Mouse (Mus musculus) urinary bladder, adult 2 months (tissue): ENCODE data around the gene Gid8. TPM values are rescaled to one million over a fixed set of nuclear protein-coding genes. Genes with fewer than 3 reads are reported as not detected.

Experiments used
- DNase-seq: peaks from one replicate; pipeline ENCODE4 v3.0.0; 2022; ENCODE audit warnings: low spot score
- polyA plus RNA-seq: library from polyadenylated mRNA; depleted of rRNA; stranded (reverse); fragments of >200 nt; gene quantifications from 2 replicates; pipeline ENCODE4 v1.2.3, GENCODE M21; 2012; rRNA removed

The Gid8 gene
- 59.7 and 64.6 TPM in 2 replicates for polyA plus RNA-seq

- peak; percentile 89 for DNase-seq
Measured at GRCm38 (mm10) chr2:180709923-180710272, at the start of gene Gid8, which contains the start of gene Dido1. Gid8 (plus strand) TSS chr2:180710117. Dido1 (minus strand) TSS chr2:180709999.

DNA sequence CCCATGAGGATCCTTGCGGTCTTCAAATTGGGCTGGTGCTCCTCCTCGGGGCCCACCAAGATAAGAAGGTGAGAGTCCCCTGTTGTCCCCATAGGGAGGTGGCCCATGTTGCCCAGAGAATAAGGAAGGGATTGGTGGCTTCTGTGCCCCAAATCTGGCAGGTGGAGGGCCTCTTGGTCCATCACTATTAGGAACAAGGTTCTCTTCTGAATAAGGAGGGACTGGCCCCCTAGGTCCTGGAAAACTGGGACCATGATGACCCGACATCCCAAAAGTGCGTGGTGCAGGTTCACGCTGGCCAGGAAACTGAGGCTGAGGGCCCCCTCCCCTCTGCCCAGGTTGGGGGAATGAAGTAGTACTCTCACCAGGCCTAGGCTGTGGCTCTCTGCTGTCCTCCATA, 49.4 kb upstream of the Gid8 start:
- no peak for DNase-seq

- no peak for DNase-seq
Measured at GRCm38 (mm10) chr2:180662008-180662407, 47.9 kb upstream of the Gid8 start.

DNA sequence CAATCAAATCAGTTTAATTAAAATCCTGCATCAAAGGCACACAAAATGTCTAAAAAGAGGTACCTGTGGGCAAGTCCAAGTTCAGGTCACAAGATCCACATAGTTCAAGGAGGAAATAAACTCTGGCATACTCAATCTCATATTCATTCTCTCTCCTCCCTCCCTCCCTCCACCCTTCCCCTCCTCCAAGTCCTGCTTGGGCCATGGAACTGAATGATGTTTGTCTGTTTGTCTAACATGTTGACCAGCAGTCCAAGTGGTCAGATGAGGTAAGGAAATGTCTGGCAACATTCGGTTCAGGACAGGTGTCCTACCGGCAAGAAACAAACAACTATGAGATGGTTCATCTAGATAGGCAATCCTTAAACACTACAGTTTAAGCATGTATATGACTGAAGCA, 33.2 kb upstream of the Gid8 start:
- DNase-seq, result no peak

- no peak for DNase-seq
Measured at GRCm38 (mm10) chr2:180678609-180679140, 31.2 kb upstream of the Gid8 start.

DNA sequence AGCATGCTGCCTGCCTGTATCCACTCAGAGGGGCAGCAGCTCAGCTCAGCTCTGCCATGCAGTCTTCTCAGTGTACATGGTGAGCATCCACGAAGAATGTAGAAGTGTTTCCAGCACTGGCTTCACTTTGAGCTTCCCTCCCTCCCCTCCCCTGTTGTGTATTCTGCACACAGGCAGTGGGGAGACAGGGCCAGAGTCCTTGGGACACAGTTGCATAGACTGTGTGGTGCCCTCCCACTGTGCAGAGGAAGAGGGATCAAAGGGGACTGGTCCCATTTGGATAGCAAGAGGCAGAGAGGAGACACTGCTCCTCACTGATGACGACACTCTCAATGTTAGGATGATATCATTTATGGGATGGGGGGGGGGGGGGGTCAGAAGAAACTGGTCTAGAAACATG, 28.7 kb upstream of the Gid8 start:
- no peak for DNase-seq

DNA sequence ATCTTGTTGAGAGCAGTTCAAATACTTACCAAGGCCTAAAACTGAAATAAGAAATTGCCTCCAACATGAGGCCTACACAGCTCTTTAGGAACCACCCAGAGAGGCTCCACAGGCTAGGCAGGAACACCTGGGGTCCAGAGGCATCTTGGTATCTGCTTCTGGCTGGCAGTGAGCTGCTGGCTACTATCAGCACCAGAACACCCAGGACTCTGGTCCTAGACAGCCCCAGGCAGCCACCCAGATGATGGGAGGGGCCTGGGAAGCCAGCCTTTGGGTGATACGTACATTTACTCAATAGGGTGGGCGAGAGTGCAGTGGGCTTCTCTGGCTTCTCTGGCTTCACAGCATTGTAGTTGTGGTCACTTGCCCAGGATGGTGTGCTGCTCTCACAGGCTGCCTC, 26.4 kb upstream of the Gid8 start:
- no peak for DNase-seq

DNA sequence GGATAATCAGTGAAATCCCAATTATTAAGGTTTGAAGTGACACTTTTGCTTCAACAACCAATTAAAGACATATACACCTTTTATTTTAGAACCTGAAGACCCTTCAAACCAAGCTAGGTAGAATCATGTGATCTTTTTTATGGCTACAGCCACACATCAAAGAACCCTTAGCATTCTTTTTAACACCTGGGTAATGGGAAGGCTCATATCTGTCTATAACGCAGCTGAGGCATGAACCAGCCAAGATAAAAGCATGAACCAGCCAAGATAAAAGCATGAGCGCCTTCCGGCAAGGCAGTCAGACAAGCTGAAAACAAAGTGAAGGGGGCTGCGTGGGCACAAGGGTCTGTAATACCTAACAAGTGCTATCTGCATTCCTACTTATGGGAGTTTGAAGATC, 25.9 kb upstream of the Gid8 start:
- DNase-seq, result no peak

GRCm38 (mm10) chr2:180689841-180690240, 20.1 kb upstream of the Gid8 start:
- DNase-seq, result no peak

DNA sequence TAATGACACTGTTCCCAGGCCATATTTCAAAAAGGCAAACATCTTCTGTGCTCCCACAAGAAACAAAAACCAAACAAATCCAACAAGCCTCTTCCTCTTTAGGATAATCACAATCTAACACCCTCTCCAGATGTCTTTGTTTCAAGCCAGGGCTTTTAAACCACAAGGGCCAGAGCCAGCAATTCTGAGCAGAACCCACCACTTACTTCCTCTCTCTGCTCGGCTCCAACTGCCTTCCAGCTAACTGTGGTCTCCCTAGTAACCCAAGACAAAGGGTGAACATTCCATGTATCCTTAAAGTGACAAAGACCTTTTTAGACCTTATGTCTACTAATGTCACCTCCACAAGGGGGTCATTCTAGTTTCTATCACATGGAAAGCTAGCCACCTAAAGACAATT, 17.3 kb upstream of the Gid8 start:
- DNase-seq, result no peak

DNA sequence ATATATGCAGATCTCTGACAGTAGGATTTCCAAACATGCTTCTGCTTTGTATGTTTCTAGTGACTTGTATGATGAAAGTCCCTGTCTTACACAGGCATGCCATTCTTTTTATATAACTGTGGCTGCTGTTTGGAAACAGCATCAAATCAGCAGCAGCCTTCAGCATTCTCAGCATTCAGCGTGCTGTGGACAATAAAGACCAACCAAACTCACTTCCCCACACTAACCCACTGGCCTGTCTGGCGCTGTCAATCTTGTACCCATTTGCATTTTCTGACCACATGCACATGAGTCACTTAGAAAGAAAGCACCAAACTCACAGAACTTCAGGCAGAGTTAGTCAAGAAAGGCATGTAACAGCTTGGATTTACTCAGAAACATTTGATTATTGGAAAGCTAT, 14.7 kb upstream of the Gid8 start:
- DNase-seq, result no peak

DNA sequence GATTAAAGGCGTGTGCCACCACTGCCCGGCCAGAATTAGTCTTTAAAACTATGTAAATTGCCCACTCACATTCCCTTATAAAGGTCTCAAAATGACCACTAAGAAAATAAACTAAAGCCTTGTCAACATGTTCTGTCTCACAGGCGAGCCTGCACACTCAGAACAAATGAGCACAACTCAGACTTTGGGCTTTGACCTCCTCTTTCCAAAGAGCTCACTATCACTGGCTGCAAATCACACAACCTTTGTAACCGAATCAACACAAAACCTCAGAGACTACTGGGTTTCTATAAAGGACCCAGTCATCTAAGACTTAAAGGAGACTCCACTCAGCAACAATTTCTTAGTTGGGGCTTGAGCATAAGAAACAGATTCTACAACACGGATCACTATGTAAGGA, 9.5 kb upstream of the Gid8 start:
- no peak for DNase-seq

- DNase-seq, result no peak
Measured at GRCm38 (mm10) chr2:180701053-180701766, 8.7 kb upstream of the Gid8 start.

DNA sequence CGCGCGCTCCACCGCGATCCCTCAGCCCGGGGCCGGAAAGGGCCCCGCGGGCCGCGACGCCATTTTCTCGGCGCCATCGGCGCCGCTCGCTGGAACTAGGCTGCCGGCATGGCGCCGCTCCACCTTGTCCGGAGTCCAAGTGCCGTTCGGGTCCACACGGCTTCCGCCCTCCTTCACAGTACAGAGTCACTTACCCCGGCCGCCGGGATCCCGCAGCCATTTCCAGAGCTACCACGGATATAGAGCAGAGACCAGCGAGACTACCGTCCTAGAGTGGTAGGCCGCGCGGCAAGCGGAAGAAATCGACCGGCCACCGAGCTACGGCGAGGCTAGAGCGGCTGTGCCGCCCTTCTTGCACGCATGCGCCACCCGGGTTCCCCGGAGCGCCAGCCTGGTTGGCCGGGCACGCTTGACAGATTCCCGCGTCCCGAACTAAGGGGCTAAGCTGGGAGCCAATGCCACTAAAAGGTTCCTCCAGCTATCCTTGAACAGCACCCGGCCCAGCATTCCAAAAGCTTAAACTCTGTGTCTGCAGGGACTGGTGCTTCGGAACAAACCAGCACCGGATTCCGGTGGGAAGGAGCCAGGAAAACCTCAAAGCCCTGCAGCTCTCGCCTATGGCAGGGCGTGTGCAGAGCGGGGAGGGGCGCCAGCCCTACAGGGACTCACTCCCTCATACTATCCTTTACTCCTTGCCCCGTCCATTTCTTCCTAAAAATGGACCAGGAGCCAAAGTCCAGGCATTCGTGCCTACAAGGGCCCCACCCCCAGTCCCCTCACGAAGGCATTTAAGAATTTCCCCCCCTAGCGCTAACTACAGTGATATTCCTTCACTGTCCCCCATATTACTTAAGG, 7.9 kb upstream of the Gid8 start:
- peak; percentile 85 for DNase-seq

DNA sequence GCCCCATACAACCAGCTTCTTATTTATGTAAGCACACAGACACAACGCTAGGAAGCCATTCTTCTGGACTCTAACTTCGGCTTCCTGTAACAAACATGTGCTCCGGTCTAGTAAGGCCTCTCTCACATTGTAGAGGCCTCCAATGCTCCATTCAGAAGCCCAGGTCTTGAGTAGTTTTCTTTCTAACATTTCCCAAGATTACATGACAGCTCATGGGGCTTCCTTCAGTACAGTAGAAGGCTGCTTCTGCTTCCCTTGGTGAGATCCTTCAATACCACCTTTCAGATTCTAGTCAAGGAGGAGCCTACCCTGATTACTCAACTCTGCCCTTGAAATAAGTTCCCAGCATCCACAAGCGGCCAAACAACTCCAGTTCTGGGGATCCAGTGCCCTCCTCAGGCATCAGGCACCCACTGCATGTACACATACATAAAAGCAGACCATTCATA, 7.2 kb upstream of the Gid8 start:
- no peak for DNase-seq

- no peak for DNase-seq
Measured at GRCm38 (mm10) chr2:180703175-180703574, 6.7 kb upstream of the Gid8 start.

- no peak for DNase-seq
Measured at GRCm38 (mm10) chr2:180703645-180704359, 6.1 kb upstream of the Gid8 start.

- no peak for DNase-seq
Measured at GRCm38 (mm10) chr2:180704591-180704990, 5.3 kb upstream of the Gid8 start.

GRCm38 (mm10) chr2:180705066-180705465, 4.9 kb upstream of the Gid8 start:
- DNase-seq, result no peak

DNA sequence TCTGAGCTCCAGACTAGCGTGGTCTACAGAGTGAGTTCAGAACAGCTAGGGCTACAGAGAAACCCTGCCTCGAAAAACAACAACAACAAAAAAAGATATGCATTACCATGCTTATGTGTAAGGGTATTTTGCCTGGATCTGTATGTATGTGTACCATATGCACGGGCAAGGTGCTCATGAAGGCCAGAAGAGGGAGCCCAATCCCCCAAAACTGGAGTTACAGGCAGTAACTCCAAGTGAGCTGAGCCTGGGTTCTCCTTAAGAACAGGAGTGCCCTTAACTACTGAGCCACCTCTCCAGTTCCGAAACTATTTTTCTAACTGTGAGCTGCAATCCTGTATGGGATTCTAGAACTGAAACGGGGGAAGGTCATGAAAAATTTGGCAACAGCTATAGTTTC, 3.9 kb upstream of the Gid8 start:
- no peak for DNase-seq

DNA sequence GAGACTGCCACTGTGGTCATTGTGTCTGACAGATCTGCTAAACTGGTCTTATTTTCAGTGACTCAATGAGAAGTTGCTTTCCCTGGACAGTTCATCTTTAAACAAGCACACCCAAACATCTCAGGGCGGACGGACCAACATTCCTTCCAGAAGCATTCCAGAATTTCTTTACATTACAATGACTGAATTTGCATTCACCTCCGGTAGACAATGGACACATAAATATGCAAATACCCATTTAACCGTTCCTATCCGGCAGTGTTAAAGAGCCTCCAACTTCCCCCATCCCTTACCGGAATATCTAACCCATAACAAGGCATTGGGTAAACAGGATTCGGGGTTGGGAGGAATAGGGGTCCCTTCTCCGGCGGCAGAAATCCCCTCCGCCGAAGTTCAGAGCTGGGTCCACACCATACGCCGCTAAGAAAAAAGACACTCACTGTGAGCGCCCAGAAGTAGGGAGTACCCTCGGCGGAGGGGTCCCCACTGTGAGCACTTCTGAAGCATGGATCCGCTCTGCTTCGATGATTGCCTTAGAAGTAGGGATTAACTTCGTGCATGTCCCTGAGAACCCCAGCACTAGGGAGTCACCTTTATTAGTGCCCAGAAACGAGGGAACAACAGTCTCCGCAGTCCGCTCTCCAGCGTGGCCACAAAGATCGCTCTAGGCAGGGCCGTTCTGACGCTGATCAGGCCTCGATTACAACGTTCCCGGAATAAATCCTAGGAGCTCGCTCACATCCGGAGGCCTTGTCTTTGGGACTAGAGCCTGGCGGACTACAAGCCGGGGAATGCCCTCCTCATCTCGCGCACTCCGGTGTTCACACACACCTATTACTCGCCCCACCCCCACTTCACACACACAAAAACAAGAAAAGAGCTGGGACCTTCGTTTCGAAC, 644 bp upstream of the Gid8 start:
- no peak for DNase-seq
